Mouse (Mus musculus): ENCODE measurements around the gene Dnajc5. TPM values are rescaled to one million over a fixed set of nuclear protein-coding genes. Genes with fewer than 3 reads are reported as not detected.

Gene Dnajc5
- polyA plus RNA-seq, 1 experiment from 2014 or later, result 102 TPM

Small RNA genes lying within 50 kb of the gene (microRNA-seq; reads per million reads assigned to microRNA genes)
- not detected for gene Mir7006

Other genes starting within 250 kb of the Dnajc5 start
- gene Gmeb2, start 232.4 kb upstream of the Dnajc5 start, polyA plus RNA-seq (2014; fragmentation: Nextera tagmentation; extraction: Ambion mirVana), result 18.9 and 19.7 TPM in 2 replicates
- 357 and 359 TPM in 2 replicates for gene Stmn3, start 206.0 kb upstream of the Dnajc5 start, polyA plus RNA-seq (2014; fragmentation: Nextera tagmentation; extraction: Ambion mirVana)
- 50.8 and 57.8 TPM in 2 replicates for gene Rtel1, start 200.7 kb upstream of the Dnajc5 start, polyA plus RNA-seq (2014; fragmentation: Nextera tagmentation; extraction: Ambion mirVana)
- 34.5 and 36.8 TPM in 2 replicates for gene Zgpat, start 155.6 kb upstream of the Dnajc5 start, polyA plus RNA-seq (2014; fragmentation: Nextera tagmentation; extraction: Ambion mirVana)
- 54.2 and 60.9 TPM in 2 replicates for gene Arfrp1, start 155.1 kb upstream of the Dnajc5 start, polyA plus RNA-seq (2014; fragmentation: Nextera tagmentation; extraction: Ambion mirVana)
- 19.7 TPM in 2 replicates for gene Lime1, start 140.4 kb upstream of the Dnajc5 start, polyA plus RNA-seq (2014; fragmentation: Nextera tagmentation; extraction: Ambion mirVana)
- 16.2 and 16.5 TPM in 2 replicates for gene Zbtb46, start 61.1 kb upstream of the Dnajc5 start, polyA plus RNA-seq (2014; fragmentation: Nextera tagmentation; extraction: Ambion mirVana)
- gene Abhd16b, start 27.3 kb upstream of the Dnajc5 start, polyA plus RNA-seq (2014; fragmentation: Nextera tagmentation; extraction: Ambion mirVana), result 0.15 and 0.21 TPM in 2 replicates
- 146 and 149 TPM in 2 replicates for gene Tpd52l2, start 23.3 kb upstream of the Dnajc5 start, polyA plus RNA-seq (2014; fragmentation: Nextera tagmentation; extraction: Ambion mirVana)
- 46.4 and 50.2 TPM in 2 replicates for gene Uckl1, start 64.4 kb downstream of the Dnajc5 start, polyA plus RNA-seq (2014; fragmentation: Nextera tagmentation; extraction: Ambion mirVana)
- 77.0 and 82.6 TPM in 2 replicates for gene Prpf6, start 71.4 kb downstream of the Dnajc5 start, polyA plus RNA-seq (2014; fragmentation: Nextera tagmentation; extraction: Ambion mirVana)
- 24.6 and 27.0 TPM in 2 replicates for gene Zfp512b, start 72.3 kb downstream of the Dnajc5 start, polyA plus RNA-seq (2014; fragmentation: Nextera tagmentation; extraction: Ambion mirVana)
- gene Samd10, start 78.7 kb downstream of the Dnajc5 start, polyA plus RNA-seq (2014; fragmentation: Nextera tagmentation; extraction: Ambion mirVana), result 63.4 and 64.4 TPM in 2 replicates
- gene Gm29797, start 136.5 kb downstream of the Dnajc5 start, polyA plus RNA-seq (2014; fragmentation: Nextera tagmentation; extraction: Ambion mirVana), result not detected in 2 replicates
- gene Sox18, start 151.2 kb downstream of the Dnajc5 start, polyA plus RNA-seq (2014; fragmentation: Nextera tagmentation; extraction: Ambion mirVana), result 12.5 and 14.6 TPM in 2 replicates
- 15.5 and 16.0 TPM in 2 replicates for gene Tcea2, start 159.8 kb downstream of the Dnajc5 start, polyA plus RNA-seq (2014; fragmentation: Nextera tagmentation; extraction: Ambion mirVana)
- gene Rgs19, start 173.5 kb downstream of the Dnajc5 start, polyA plus RNA-seq (2014; fragmentation: Nextera tagmentation; extraction: Ambion mirVana), result 61.6 and 65.4 TPM in 2 replicates
- not detected in 2 replicates for gene Lkaaear1, start 178.0 kb downstream of the Dnajc5 start, polyA plus RNA-seq (2014; fragmentation: Nextera tagmentation; extraction: Ambion mirVana)
- 21.7 and 22.9 TPM in 2 replicates for gene Oprl1, start 194.5 kb downstream of the Dnajc5 start, polyA plus RNA-seq (2014; fragmentation: Nextera tagmentation; extraction: Ambion mirVana)
- 28.7 and 31.0 TPM in 2 replicates for gene Myt1, start 242.8 kb downstream of the Dnajc5 start, polyA plus RNA-seq (2014; fragmentation: Nextera tagmentation; extraction: Ambion mirVana)

Measured in midbrain, embryonic 11.5 days (tissue).